Mouse (Mus musculus) CH12.LX (cell line): ENCODE data around the gene Gm37240. TPM values are rescaled to one million over a fixed set of nuclear protein-coding genes. Genes with fewer than 3 reads are reported as not detected.

Experiments
- DNase-seq: peaks from one replicate; pipeline ENCODE4 v3.0.0-alpha.2; 2013; ENCODE audit errors: extremely low read depth
- H3K27ac ChIP-seq: 2 replicates; pipeline ENCODE4 v1.5.1; 2012; ENCODE audit warnings: low read depth, mild to moderate bottlenecking, control low read depth, moderate library complexity; ENCODE audit not compliant: insufficient read depth
- H3K27me3 ChIP-seq: replicated peaks from 2 replicates; pipeline ENCODE3; 2012; ENCODE audit warnings: inconsistent platforms
- H3K36me3 ChIP-seq, 2 experiments: replicated peaks in 1 of 2; 2 replicates each; pipeline versions ENCODE3 to v1.6.1; 2012; ENCODE audit warnings: inconsistent platforms in 1 of 2, low read length in 1 of 2, mild to moderate bottlenecking in 1 of 2, mixed read lengths in 1 of 2, moderate library complexity in 1 of 2; ENCODE audit not compliant: control insufficient read depth in 1 of 2, insufficient read depth in 1 of 2
- H3K4me1 ChIP-seq, 2 experiments: 2 replicates each; pipeline ENCODE4 v1.6.1; 2012; ENCODE audit warnings: inconsistent platforms in 1 of 2, moderate library complexity in 1 of 2; ENCODE audit not compliant: insufficient read depth in 2 of 2, control insufficient read depth in 1 of 2
- H3K4me2 ChIP-seq: 2 replicates; pipeline ENCODE4 v1.6.1; 2012; ENCODE audit warnings: low read depth, mild to moderate bottlenecking, control low read depth; ENCODE audit not compliant: poor library complexity, insufficient read depth, severe bottlenecking
- H3K4me3 ChIP-seq, 3 experiments: fragments of 150-350 bp in 1 of 3; sonication (generic) in 1 of 3; replicated peaks in 1 of 3; 2 replicates each; pipeline versions ENCODE3 to v1.5.1; 2011 to 2012; ENCODE audit warnings: low read depth in 2 of 3, low read length in 2 of 3, mild to moderate bottlenecking in 2 of 3, moderate library complexity in 2 of 3, control low read depth in 1 of 3, improper control_type of control experiment in 1 of 3, inconsistent platforms in 1 of 3, mixed read lengths in 1 of 3; ENCODE audit not compliant: poor library complexity in 1 of 3
- H3K79me2 ChIP-seq: replicated peaks from 2 replicates; pipeline ENCODE4 v1.6.1; 2012; ENCODE audit warnings: mild to moderate bottlenecking, moderate library complexity; ENCODE audit not compliant: control insufficient read depth, poor library complexity, insufficient read depth, severe bottlenecking; ENCODE audit errors: extremely low read depth
- H3K9ac ChIP-seq: 2 replicates; pipeline ENCODE4 v1.6.1; 2012; ENCODE audit warnings: low read depth, mild to moderate bottlenecking, control low read depth, moderate library complexity; ENCODE audit not compliant: insufficient read depth
- H3K9me3 ChIP-seq: replicated peaks from 2 replicates; pipeline ENCODE3; 2012; ENCODE audit warnings: low read length, inconsistent platforms, mixed read lengths
- CHD1 ChIP-seq: IDR thresholded peaks from 2 replicates; pipeline ENCODE4 v1.6.1; 2012; ENCODE audit warnings: low read depth, low read length, improper control_type of control experiment, inconsistent platforms
- CHD2 ChIP-seq: IDR thresholded peaks from 2 replicates; pipeline ENCODE4 v1.6.1; 2011; ENCODE audit warnings: low read length, improper control_type of control experiment
- CTCF ChIP-seq, 2 experiments: IDR thresholded peaks in 1 of 2; conservative IDR thresholded peaks in 1 of 2; 2 replicates each; pipeline ENCODE4 v1.5.1; 2011 to 2012; ENCODE audit warnings: low read depth in 2 of 2, low read length in 2 of 2, improper control_type of control experiment in 1 of 2, inconsistent platforms in 1 of 2, mild to moderate bottlenecking in 1 of 2, moderate library complexity in 1 of 2
- JUND ChIP-seq: conservative IDR thresholded peaks from 2 replicates; pipeline ENCODE4 v1.6.1; 2011; ENCODE audit warnings: low read depth, low read length, improper control_type of control experiment
- KAT2A ChIP-seq: IDR thresholded peaks from 2 replicates; pipeline ENCODE4 v1.6.1; 2012; ENCODE audit warnings: low read length, improper control_type of control experiment, inconsistent platforms; ENCODE audit not compliant: insufficient replicate concordance
- MAFK ChIP-seq: IDR thresholded peaks from 2 replicates; pipeline ENCODE4 v1.6.1; 2011; ENCODE audit warnings: low read length, improper control_type of control experiment; ENCODE audit not compliant: insufficient replicate concordance
- MAX ChIP-seq: IDR thresholded peaks from 2 replicates; pipeline ENCODE4 v1.6.1; 2011; ENCODE audit warnings: low read length, improper control_type of control experiment
- MAZ ChIP-seq: IDR thresholded peaks from 2 replicates; pipeline ENCODE4 v1.6.1; 2012; ENCODE audit warnings: low read depth, mild to moderate bottlenecking, inconsistent platforms, low read length, improper control_type of control experiment, moderate library complexity
- MXI1 ChIP-seq: IDR thresholded peaks from 2 replicates; pipeline ENCODE4 v1.6.1; 2011; ENCODE audit warnings: mild to moderate bottlenecking, low read depth, low read length, improper control_type of control experiment
- MYC ChIP-seq: IDR thresholded peaks from 2 replicates; pipeline ENCODE4 v1.6.1; 2011; ENCODE audit warnings: low read depth, mild to moderate bottlenecking, improper control_type of control experiment, low read length
- POLR2AphosphoS2 ChIP-seq: IDR thresholded peaks from 2 replicates; pipeline ENCODE4 v1.6.1; 2011; ENCODE audit warnings: low read depth, low read length, improper control_type of control experiment
- RCOR1 ChIP-seq: conservative IDR thresholded peaks from 2 replicates; pipeline ENCODE4 v1.6.1; 2012; ENCODE audit warnings: low read depth, mild to moderate bottlenecking, inconsistent platforms, low read length, improper control_type of control experiment
- SMC3 ChIP-seq: IDR thresholded peaks from 2 replicates; pipeline ENCODE4 v1.6.1; 2011; ENCODE audit warnings: low read depth, low read length, improper control_type of control experiment
- TBP ChIP-seq: conservative IDR thresholded peaks from 2 replicates; pipeline ENCODE4 v1.6.1; 2011; ENCODE audit warnings: low read depth, low read length, improper control_type of control experiment
- TCF12 ChIP-seq: IDR thresholded peaks from 2 replicates; pipeline ENCODE4 v1.6.1; 2014; ENCODE audit warnings: low read depth, mild to moderate bottlenecking, inconsistent platforms, low read length, improper control_type of control experiment
- UBTF ChIP-seq: IDR thresholded peaks from 2 replicates; pipeline ENCODE4 v1.6.1; 2012; ENCODE audit warnings: low read depth, mild to moderate bottlenecking, inconsistent platforms, low read length, improper control_type of control experiment, moderate library complexity
- USF1 ChIP-seq: IDR thresholded peaks from 2 replicates; pipeline ENCODE4 v1.6.1; 2014; ENCODE audit warnings: low read depth, mild to moderate bottlenecking, inconsistent platforms, low read length, improper control_type of control experiment
- dilution Hi-C: fragments of 300-500 bp; cut with MboI; formaldehyde crosslinking; loops from 2 replicates; pipeline ENCODE4 v1.14.3; 2020; ENCODE audit warnings: low sequenced_read_pairs; ENCODE audit not compliant: extremely low pct_unique_long_range_greater_than_20kb, extremely low pct_ligation_motif_present
- in situ Hi-C: fragments of 300-500 bp; cut with MboI; formaldehyde crosslinking; loops from 3 replicates; pipeline ENCODE4 v1.14.3; 2019; ENCODE audit warnings: low sequenced_read_pairs, low pct_ligation_motif_present, low pct_unique_long_range_greater_than_20kb, mixed read lengths
- polyA plus RNA-seq: library from polyadenylated mRNA; unstranded; fragments of >175 nt; gene quantifications from 2 replicates; pipeline ENCODE4 v1.2.1, GENCODE M21; 2012; ENCODE audit warnings: low read depth; ENCODE audit not compliant: insufficient read length
- total RNA-seq, 2 experiments: library from RNA; depleted of rRNA; stranded (reverse); fragments of 300-350 nt in 1 of 2; fragments of >200 nt in 1 of 2; gene quantifications; 2 replicates each; pipeline ENCODE4 v1.2.3; 2012 to 2014

Gm37240 gene
- total and polyA plus RNA-seq, 3 experiments, result 0.08 to 0.19 (median 0.14) TPM

GRCm38 (mm10) chr3:84484891-84485290, 1402.4 kb downstream of the Gm37240 start:
- TF ChIP-seq POLR2AphosphoS2 (no peak), MAX (no peak), MAFK (no peak), MYC (no peak), MXI1 (no peak), MAZ (no peak), TBP (no peak), SMC3 (no peak), RCOR1 (no peak), UBTF (no peak)
- peaks cover 8% of the 10 kb centered on the region for H3K27me3 ChIP-seq
- no peak overlapping the region for H3K27ac ChIP-seq
- peaks cover 0 to 8% of the 10 kb centered on the region in 2 experiments for H3K36me3 ChIP-seq
- no peak overlapping the region for H3K4me2 ChIP-seq
- no peaks in the 10 kb centered on the region for H3K79me2 ChIP-seq
- no peak for DNase-seq
- H3K4me3 ChIP-seq, result no peak overlapping the region
- in situ Hi-C loops (no loop called here), dilution Hi-C loops (no loop called here)
- H3K9me3 ChIP-seq, result peaks cover 3% of the 10 kb centered on the region
- no peak overlapping the region for H3K9ac ChIP-seq
- peaks cover 7 to 16% of the 10 kb centered on the region in 2 experiments; a peak in 3 of 4 replicates for H3K4me1 ChIP-seq

- peaks cover 7% of the 10 kb centered on the region for H3K9me3 ChIP-seq
- H3K4me1 ChIP-seq, result peaks cover 7 to 18% of the 10 kb centered on the region in 2 experiments; a peak in 3 of 4 replicates
- no peak overlapping the region for H3K4me2 ChIP-seq
- no peaks in the 10 kb centered on the region for H3K79me2 ChIP-seq
- peaks cover 0 to 8% of the 10 kb centered on the region in 2 experiments for H3K36me3 ChIP-seq
- dilution Hi-C loops (no loop called here), in situ Hi-C loops (no loop called here)
- H3K27me3 ChIP-seq, result peaks cover 13% of the 10 kb centered on the region
- H3K4me3 ChIP-seq, result no peak overlapping the region
- H3K9ac ChIP-seq, result no peak overlapping the region
- no peak overlapping the region for H3K27ac ChIP-seq
- no peak for DNase-seq
- TF ChIP-seq USF1 (no peak), CTCF (conservative IDR thresholded peaks at IDR 0.05 in 1 of 2, IDR thresholded peaks at IDR 0.05 in 1 of 2; ENCODE audit: low read depth in 2 of 2, low read length in 2 of 2) (no peak), JUND (no peak), MAX (no peak), RCOR1 (no peak), CHD1 (no peak), KAT2A (no peak), TCF12 (no peak), CHD2 (no peak)
Observed at GRCm38 (mm10) chr3:84484333-84484732, 1403.0 kb downstream of the Gm37240 start.
